Mouse (Mus musculus): Measurements from ENCODE around the gene Pex11b. TPM values are rescaled to one million over a fixed set of nuclear protein-coding genes. Genes with fewer than 3 reads are reported as not detected.

Pex11b gene
- polyA plus RNA-seq, 1 experiment from 2014 or later, result 55.0 TPM

Other genes starting within 250 kb of the Pex11b start
- 0.26 TPM in 1 of 2 replicates, not detected in the other for gene BC107364, start 183.1 kb upstream of the Pex11b start, polyA plus RNA-seq (2016; fragmentation: Nextera tagmentation; extraction: Ambion mirVana)
- gene Hfe2, start 110.2 kb upstream of the Pex11b start, polyA plus RNA-seq (2016; fragmentation: Nextera tagmentation; extraction: Ambion mirVana), result 3.2 and 4.0 TPM in 2 replicates
- 75.8 and 80.8 TPM in 2 replicates for gene Txnip, start 77.4 kb upstream of the Pex11b start, polyA plus RNA-seq (2016; fragmentation: Nextera tagmentation; extraction: Ambion mirVana)
- 2.1 and 2.4 TPM in 2 replicates for gene Gm16253, start 58.4 kb upstream of the Pex11b start, polyA plus RNA-seq (2016; fragmentation: Nextera tagmentation; extraction: Ambion mirVana)
- gene Polr3gl, start 41.2 kb upstream of the Pex11b start, polyA plus RNA-seq (2016; fragmentation: Nextera tagmentation; extraction: Ambion mirVana), result 49.8 and 52.1 TPM in 2 replicates
- gene Ankrd34a, start 38.7 kb upstream of the Pex11b start, polyA plus RNA-seq (2016; fragmentation: Nextera tagmentation; extraction: Ambion mirVana), result 2.1 and 2.3 TPM in 2 replicates
- 6.8 and 8.1 TPM in 2 replicates for gene Lix1l, start 34.2 kb upstream of the Pex11b start, polyA plus RNA-seq (2016; fragmentation: Nextera tagmentation; extraction: Ambion mirVana)
- gene Rbm8a, start 5.4 kb upstream of the Pex11b start, polyA plus RNA-seq (2016; fragmentation: Nextera tagmentation; extraction: Ambion mirVana), result 167 and 172 TPM in 2 replicates
- gene Gm42957, start 98 bp downstream of the Pex11b start, polyA plus RNA-seq (2016; fragmentation: Nextera tagmentation; extraction: Ambion mirVana), result 0.10 and 0.13 TPM in 2 replicates
- 0.81 and 0.95 TPM in 2 replicates for gene Itga10, start 10.2 kb downstream of the Pex11b start, polyA plus RNA-seq (2016; fragmentation: Nextera tagmentation; extraction: Ambion mirVana)
- 0.92 and 1.1 TPM in 2 replicates for gene Ankrd35, start 34.8 kb downstream of the Pex11b start, polyA plus RNA-seq (2016; fragmentation: Nextera tagmentation; extraction: Ambion mirVana)
- 77.4 and 77.5 TPM in 2 replicates for gene Pias3, start 61.0 kb downstream of the Pex11b start, polyA plus RNA-seq (2016; fragmentation: Nextera tagmentation; extraction: Ambion mirVana)
- gene Nudt17, start 73.2 kb downstream of the Pex11b start, polyA plus RNA-seq (2016; fragmentation: Nextera tagmentation; extraction: Ambion mirVana), result 13.7 and 14.7 TPM in 2 replicates
- gene Polr3c, start 92.3 kb downstream of the Pex11b start, polyA plus RNA-seq (2016; fragmentation: Nextera tagmentation; extraction: Ambion mirVana), result 35.5 and 36.6 TPM in 2 replicates
- 64.5 and 70.3 TPM in 2 replicates for gene Rnf115, start 92.3 kb downstream of the Pex11b start, polyA plus RNA-seq (2016; fragmentation: Nextera tagmentation; extraction: Ambion mirVana)
- not detected in 2 replicates for gene Pdzk1, start 193.9 kb downstream of the Pex11b start, polyA plus RNA-seq (2016; fragmentation: Nextera tagmentation; extraction: Ambion mirVana)
- gene Cd160, start 194.0 kb downstream of the Pex11b start, polyA plus RNA-seq (2016; fragmentation: Nextera tagmentation; extraction: Ambion mirVana), result 0.10 and 0.18 TPM in 2 replicates